Mouse (Mus musculus) layer of hippocampus, adult 2 months (tissue): Measurements from ENCODE around the gene Ackr1. TPM values are rescaled to one million over a fixed set of nuclear protein-coding genes. Genes with fewer than 3 reads are reported as not detected.
A peak's percentile ranks its signal among the peaks of the same experiment; 100 is the strongest.

Experiments
- DNase-seq, 2 experiments: peaks; one replicate each; pipeline ENCODE4 v3.0.0; 2022; ENCODE audit warnings: low spot score in 2 of 2
- H3K27ac ChIP-seq: fragments of 200-600 bp; 2 replicates; pipeline ENCODE4 v1.8.1; 2022
- H3K4me3 ChIP-seq: fragments of 200-600 bp; 2 replicates; pipeline ENCODE4 v1.8.1; 2022; ENCODE audit warnings: mild to moderate bottlenecking
- CTCF ChIP-seq: fragments of 200-600 bp; conservative IDR thresholded peaks from 2 replicates; pipeline ENCODE4 v1.8.1; 2022; ENCODE audit warnings: antibody characterized with exemption, mild to moderate bottlenecking, moderate library complexity
- long read RNA-seq, 2 experiments: library from polyadenylated mRNA; stranded (forward); transcript quantifications; one replicate each; pipeline ENCODE4 v2.0.0; 2021; ENCODE audit warnings: borderline mapping rate in 2 of 2
- total RNA-seq, 2 experiments: library from RNA; stranded (reverse); gene quantifications; 2 replicates each; pipeline ENCODE4 v1.2.3; 2021

Gene Ackr1
- 10 to 100 TPM; 64.5 to 65.9 TPM for total RNA-seq
- long read RNA-seq, experiment 1, partial matches to known transcripts: 0 of 18 reads
- long read RNA-seq, experiment 1, other reads (novel, unspliced or antisense): 15 of 18 reads
- long read RNA-seq, experiment 2, partial matches to known transcripts: 0 of 17 reads
- long read RNA-seq, experiment 2, other reads (novel, unspliced or antisense): 16 of 17 reads

DNA sequence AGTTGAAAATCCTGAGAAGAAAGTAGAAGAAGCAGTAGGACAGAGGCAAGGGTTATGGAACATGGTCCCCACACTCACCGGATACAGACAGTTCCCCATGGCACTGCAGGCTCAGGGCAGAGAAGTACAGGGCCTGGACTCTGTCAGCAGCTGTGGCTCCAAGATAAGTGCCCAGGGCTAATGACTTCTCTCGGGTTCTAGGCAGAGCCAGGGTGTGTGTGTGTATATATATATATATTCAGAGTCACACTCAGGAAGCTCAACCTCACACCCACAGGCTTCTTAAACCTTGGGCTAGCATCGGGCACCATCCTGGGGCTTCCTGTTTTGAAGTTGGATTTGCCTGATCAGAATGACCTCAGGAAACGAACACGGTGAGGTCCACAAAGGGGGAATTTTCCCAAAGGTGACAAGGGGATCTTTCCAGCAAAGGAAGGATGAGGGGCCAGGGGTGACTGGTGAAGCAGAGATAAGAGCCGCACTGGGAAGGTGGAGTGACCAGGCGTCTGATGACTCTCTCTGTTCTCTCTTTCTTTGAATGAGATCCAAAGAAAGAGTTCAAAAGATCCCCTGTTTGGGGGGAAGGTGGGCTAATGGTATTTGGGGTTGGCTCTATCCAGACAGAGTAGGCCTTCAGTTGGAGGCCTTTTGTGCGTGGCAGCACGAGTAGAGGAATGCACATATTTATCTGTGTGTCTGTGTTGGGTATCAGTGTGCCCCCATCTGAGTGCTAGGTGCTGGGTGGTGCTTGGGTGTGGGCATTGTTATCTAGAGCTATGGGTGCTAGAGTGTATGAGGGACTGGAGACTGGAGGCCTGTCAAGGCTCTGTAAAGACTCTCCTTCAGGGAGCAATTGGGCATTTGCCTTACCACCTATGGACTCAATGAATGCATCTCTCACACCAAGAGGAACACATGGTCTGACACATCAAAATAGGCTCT, at the start of gene Ackr1:
Gene Ackr1 (minus strand): TSS at position 439 of the 942 bp plus-strand sequence.
- Histone ChIP-seq H3K4me3 (no peak within 1 kb of the TSS), H3K27ac (no peak within 1 kb of the TSS)
- TF ChIP-seq CTCF: no peak
- no peak for DNase-seq

GRCm38 (mm10) chr1:173381436-173381835, 47.9 kb upstream of the Ackr1 start:
- DNase-seq: no peak
- H3K4me3 ChIP-seq: no peak overlapping the region
- no peak for TF ChIP-seq CTCF
- H3K27ac ChIP-seq: no peak overlapping the region

DNA sequence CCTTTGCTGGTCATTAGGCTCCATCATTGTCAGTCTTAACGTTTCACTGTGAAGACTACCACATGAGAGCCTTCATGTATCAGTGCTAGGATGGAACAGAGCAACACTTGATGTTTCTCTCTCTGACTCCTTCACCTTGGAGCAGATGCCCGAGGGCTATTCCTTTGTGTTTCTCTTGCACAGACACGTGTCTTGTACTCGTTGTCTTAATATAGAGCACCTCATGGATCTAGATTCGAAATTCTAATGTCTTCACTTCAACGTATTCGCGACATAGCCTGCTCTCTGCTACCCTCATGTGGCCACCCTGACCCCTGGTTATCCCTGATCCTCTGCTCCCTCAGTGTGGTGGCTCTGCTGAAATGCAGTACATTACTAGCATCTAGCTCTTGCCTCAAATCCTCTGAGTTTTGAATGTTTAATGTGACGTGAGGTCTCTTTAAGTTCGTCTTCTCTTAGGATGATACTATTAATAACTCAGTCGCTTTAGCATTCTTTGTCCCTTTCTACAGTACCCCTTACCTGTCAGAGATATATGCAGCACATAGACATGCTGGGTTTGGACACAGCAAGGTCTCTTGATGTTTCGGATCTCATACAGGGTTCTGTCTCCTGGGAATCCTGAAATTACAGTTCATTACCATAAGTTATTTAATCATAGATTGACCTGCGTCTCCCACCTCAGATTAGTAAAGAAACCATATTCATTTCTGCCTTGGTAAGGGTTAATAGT, 44.0 kb upstream of the Ackr1 start:
- Histone ChIP-seq H3K4me3 (no peak overlapping the region), H3K27ac (no peak overlapping the region)
- peak; percentile 97 for TF ChIP-seq CTCF
- peak; percentile 71 to 80 for DNase-seq

DNA sequence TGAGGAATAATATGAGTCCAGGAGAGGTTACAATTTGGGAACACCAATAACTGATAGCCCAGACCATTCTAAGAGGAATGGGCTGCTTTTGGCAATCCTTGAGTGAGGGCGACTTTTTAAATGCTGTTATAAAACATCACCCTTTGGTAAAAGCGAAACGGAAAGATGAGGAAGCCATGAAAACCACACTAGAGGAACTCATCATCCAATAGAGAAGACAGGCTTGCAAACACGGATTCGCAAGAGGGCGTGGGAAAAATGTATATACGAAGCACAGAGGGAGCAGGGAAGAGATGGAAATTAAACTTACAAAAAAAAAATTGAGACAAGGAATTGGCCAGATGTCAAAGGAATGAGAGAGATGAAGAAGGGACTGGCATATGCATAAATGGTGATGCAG, 40.5 kb upstream of the Ackr1 start:
- no peak overlapping the region for H3K27ac ChIP-seq
- H3K4me3 ChIP-seq: no peak overlapping the region
- DNase-seq: no peak
- TF ChIP-seq CTCF: no peak

- Histone ChIP-seq H3K4me3 (no peak overlapping the region), H3K27ac (no peak overlapping the region)
- DNase-seq: no peak
- no peak for TF ChIP-seq CTCF
These were observed 38.0 kb upstream of the Ackr1 start for GRCm38 (mm10) chr1:173371586-173371985.

GRCm38 (mm10) chr1:173370456-173370855, 36.9 kb upstream of the Ackr1 start:
- H3K4me3 ChIP-seq: no peak overlapping the region
- no peak for TF ChIP-seq CTCF
- no peak for DNase-seq
- no peak overlapping the region for H3K27ac ChIP-seq

DNA sequence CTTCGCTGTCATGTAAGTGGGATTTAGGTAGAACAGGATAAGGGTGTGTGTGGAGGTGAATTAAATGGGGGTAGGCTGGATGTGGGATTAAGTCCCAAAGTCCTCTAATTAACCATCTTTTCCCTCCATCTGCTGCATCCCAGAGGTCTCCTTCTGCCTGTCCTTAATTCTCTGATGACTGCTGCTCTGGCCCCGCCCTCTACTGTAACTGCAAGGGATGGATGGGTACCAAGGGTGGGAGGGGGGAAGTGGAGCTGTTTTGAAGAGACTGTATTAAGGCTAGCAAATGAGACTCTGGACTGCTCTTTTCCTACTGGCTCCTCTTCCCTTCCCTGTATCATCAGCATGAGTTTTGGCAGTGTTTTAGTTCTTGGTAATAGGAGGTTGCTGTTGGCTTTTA, 36.1 kb upstream of the Ackr1 start:
- TF ChIP-seq CTCF: no peak
- no peak overlapping the region for H3K27ac ChIP-seq
- no peak overlapping the region for H3K4me3 ChIP-seq
- DNase-seq: no peak

- H3K4me3 ChIP-seq: peak within 1 kb of the TSS; percentile 86
- TF ChIP-seq CTCF: no peak
- peak within 1 kb of the TSS; percentile 96 for H3K27ac ChIP-seq
- DNase-seq: peak; percentile 75 to 78
These were observed 34.0 kb upstream of the Ackr1 start, which contains the start of gene Cadm3 for GRCm38 (mm10) chr1:173367356-173368046. Gene Cadm3, minus strand, starts transcription at chr1:173367695.

DNA sequence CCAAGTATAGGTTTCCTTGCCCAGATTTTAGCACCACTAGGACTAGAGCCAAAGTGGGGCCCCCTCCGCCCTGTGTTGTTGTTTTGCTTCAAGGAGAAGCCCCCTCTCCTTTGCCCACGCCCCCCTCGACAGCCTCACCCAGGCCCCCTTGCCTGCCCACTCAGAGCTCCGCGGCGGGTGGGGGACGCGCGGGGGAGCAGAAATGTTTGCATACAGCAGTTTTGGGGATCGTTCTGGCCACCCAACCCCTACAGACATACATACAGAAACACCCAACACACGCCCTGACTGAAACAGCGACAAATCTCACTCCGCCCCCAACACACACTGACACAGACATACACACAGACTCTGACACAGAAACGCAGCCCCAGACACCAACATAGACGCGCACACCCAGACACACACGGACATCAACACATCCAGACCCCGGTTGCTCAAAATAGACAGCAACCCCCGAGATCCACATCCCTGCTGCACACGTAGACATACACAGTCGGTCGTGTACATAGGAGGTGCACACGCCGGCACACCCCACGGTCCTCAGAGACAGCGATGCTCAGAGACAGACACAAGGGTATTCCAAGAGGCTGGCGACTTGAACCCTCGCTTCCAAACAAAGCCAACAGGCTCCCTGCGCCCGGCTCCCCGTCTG, 33.3 kb upstream of the Ackr1 start:
- Histone ChIP-seq H3K27ac (peak overlapping the region; percentile 96), H3K4me3 (peak overlapping the region; percentile 86)
- DNase-seq: peak in 1 of 2 experiments; percentile 30
- no peak for TF ChIP-seq CTCF

DNA sequence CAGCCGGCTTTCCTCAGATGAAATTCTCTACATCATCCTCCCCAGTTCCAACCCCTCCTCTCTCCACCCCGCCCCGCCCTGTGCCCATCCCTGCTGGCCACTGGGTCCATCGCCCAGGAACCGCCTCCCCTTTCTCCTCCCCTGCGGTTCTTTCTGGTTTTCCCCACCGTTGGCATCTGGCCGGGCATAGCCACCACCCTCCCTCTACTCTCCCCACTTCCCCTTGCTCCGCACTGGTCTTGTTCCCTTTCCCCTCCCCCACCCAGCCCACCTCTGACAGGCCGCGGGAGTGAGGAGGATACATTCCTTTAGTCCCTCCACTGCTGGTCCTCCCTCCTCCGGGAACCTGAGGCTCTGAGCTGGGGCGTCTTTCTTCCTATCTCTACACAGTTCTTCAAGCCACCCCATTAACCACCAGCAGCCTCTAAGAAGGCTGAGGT, 32.4 kb upstream of the Ackr1 start:
- Histone ChIP-seq H3K27ac (peak overlapping the region; percentile 96), H3K4me3 (peak overlapping the region; percentile 86)
- DNase-seq: no peak
- no peak for TF ChIP-seq CTCF

GRCm38 (mm10) chr1:173364125-173364800, 30.7 kb upstream of the Ackr1 start:
- no peak overlapping the region for H3K4me3 ChIP-seq
- no peak overlapping the region; the same call in 1 of the 2 replicates for H3K27ac ChIP-seq
- DNase-seq: no peak
- no peak for TF ChIP-seq CTCF
